Mouse (Mus musculus): ENCODE measurements around the gene Egfl6. TPM values are rescaled to one million over a fixed set of nuclear protein-coding genes. Genes with fewer than 3 reads are reported as not detected.

Gene Egfl6
- 8.3 and 9.5 TPM in 2 replicates for polyA plus RNA-seq (2014; fragmentation: Nextera tagmentation; extraction: Ambion mirVana)

DNA sequence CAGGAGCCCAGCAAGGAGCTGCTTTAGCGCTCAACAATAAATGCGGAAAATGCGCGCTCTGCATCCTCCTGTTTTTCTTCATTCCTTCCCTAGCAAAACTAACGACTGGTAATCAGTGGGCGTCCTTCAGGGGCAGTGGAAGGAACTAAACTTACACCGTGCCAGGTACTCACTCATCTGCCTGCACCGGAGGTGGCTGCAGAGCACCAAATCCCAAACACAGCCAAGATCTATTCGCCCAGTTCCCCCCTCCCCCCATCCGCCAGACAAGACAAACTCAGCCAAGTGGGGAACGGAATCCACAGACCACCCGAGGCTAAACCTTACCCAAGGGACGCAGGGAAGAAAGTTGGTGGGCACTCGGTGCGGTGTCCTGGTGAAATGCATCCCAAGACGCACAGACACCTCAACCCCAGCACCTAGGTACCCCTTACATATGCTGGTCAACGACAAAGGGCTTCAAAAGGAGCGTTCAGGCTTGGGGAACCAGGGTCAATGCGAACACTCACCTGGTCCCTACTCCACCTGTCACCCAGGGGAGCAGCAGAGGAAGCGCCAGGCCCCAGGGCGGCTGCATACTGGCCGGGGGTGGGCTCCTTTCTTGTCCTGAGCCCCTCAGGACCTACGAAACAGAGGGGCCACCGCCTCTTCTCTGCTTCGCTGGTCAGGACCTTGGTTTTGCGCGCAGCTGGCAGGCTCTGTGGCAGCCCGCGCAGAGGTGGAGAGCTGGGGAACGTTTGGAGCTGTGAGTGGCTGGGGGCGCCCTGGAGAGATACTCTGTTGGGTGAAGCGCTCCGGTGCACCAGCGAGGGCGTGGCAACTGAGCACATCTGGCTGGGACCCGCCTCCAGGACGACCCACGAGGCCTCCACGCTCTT is at the start of gene Egfl6:
Gene Egfl6, minus strand, starts transcription at position 774 of the 878 bp plus-strand sequence.
- H3K4me3 ChIP-seq (ENCODE audit: low read depth, low read length) = peak within 1 kb of the TSS; percentile 30
- H3K4me1 ChIP-seq (ENCODE audit: control insufficient read depth, insufficient read depth, low read length) = no peaks in the 10 kb centered on the region; the same call in 1 of the 2 replicates
- peaks cover 5% of the 10 kb centered on the region for H3K27me3 ChIP-seq (ENCODE audit: control insufficient read depth, insufficient read depth, low read length)
- DNase-seq (ENCODE audit: low spot score) (peak; percentile 23), ATAC-seq (replicated peaks; ENCODE audit: insufficient number of reproducible peaks, low FRiP score, low TSS enrichment, low read depth) (peak; percentile 65; the same call in 1 of the 2 replicates)
- 18% methylated on average over 39 of the region's 39 CpGs for WGBS
- H3K36me3 ChIP-seq (replicated peaks; ENCODE audit: control insufficient read depth, insufficient read depth, low read depth, low read length) = no peaks in the 10 kb centered on the region
- peak within 1 kb of the TSS; percentile 64 for H3K4me2 ChIP-seq (ENCODE audit: low read depth, low read length)
- no peaks in the 10 kb centered on the region for H3K9me3 ChIP-seq (replicated peaks; ENCODE audit: control insufficient read depth, low read length)
- 0 out of 2 replicates have a peak within 1 kb of the TSS, but pooled peaks have one; percentile 13 for H3K9ac ChIP-seq (replicated peaks; ENCODE audit: low read length)
- no peak within 1 kb of the TSS for H3K27ac ChIP-seq (replicated peaks; ENCODE audit: low read depth, low read length)

DNA sequence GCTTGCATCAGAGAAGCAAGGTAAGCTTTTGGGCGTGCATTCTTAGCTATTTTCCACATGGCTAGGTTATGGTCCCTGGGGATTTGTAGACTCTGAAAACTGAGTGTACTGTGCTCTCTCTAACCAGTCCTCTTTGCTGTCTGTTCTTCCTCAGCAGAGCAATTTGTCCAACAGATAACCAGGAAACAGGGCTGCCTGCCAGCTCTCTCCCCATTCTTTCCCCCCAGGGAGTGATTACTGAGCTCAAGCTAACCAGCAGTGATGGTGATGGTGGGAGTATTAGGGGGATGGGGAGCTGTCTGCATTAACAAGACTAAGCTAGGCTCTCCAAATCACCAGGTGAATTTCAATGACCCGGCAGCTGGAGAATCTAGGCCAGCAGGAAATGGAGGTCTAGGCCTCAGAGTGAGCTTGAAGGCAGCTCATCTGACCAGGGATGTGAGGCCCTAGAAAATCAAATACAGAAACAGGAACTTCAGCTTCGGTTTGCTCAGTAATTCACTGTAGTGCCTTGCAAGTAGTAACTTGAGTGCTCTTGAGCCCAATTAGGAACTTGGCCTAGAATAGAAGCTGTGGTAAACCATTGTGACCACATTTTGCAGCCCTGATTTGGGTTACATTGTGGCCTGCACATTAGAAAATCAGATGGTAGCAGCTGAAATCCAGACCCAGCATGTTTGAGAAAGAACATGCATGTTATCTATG is 41.5 kb upstream of the Egfl6 start:
- H3K27me3 ChIP-seq (ENCODE audit: control insufficient read depth, insufficient read depth, low read length) = peaks cover 2% of the 10 kb centered on the region; the same call in 1 of the 2 replicates

DNA sequence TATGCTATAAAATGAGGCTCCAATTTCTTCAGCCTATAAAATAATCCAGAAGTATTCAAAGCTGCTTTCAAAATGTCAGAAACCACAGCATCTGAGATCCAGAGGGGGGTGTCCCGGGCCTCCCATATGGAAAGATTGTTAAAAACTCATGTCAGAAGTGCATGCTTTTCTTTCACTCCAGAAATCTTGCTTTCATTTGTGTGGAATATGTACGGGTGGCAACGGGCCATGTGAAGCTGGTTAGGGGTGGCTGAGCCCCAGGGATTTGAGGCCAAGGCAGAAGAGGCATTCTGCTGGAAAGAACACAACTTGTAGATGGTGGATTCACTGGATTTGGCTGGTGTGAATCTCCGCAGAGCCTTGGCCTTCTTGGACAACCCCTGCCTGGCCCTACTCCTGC is 40.7 kb upstream of the Egfl6 start:
- no peak overlapping the region for H3K27ac ChIP-seq (replicated peaks; ENCODE audit: low read depth, low read length)
- no peak for ATAC-seq (replicated peaks; ENCODE audit: insufficient number of reproducible peaks, low FRiP score, low TSS enrichment, low read depth)
- H3K9me3 ChIP-seq (replicated peaks; ENCODE audit: control insufficient read depth, low read length) = no peaks in the 10 kb centered on the region
- no peak overlapping the region for H3K4me2 ChIP-seq (ENCODE audit: low read depth, low read length)
- H3K9ac ChIP-seq (replicated peaks; ENCODE audit: low read length) = no peak overlapping the region
- DNase-seq (ENCODE audit: low spot score) = no peak
- H3K4me3 ChIP-seq (ENCODE audit: low read depth, low read length) = no peak overlapping the region
- 80% methylated on average over 4 of the region's 4 CpGs for WGBS
- H3K27me3 ChIP-seq (ENCODE audit: control insufficient read depth, insufficient read depth, low read length) = peaks cover 2% of the 10 kb centered on the region; the same call in 1 of the 2 replicates
- H3K36me3 ChIP-seq (replicated peaks; ENCODE audit: control insufficient read depth, insufficient read depth, low read depth, low read length) = no peaks in the 10 kb centered on the region
- no peaks in the 10 kb centered on the region for H3K4me1 ChIP-seq (ENCODE audit: control insufficient read depth, insufficient read depth, low read length)

More for the DNA sequence above, 41.5 kb upstream of the Egfl6 start:
- DNase-seq (ENCODE audit: low spot score) (no peak), ATAC-seq (replicated peaks; ENCODE audit: insufficient number of reproducible peaks, low FRiP score, low TSS enrichment, low read depth) (no peak)
- Histone ChIP-seq H3K9ac (replicated peaks; ENCODE audit: low read length) (no peak overlapping the region), H3K9me3 (replicated peaks; ENCODE audit: control insufficient read depth, low read length) (no peaks in the 10 kb centered on the region), H3K4me2 (ENCODE audit: low read depth, low read length) (no peak overlapping the region), H3K36me3 (replicated peaks; ENCODE audit: control insufficient read depth, insufficient read depth, low read depth, low read length) (no peaks in the 10 kb centered on the region), H3K27ac (replicated peaks; ENCODE audit: low read depth, low read length) (no peak overlapping the region), H3K4me3 (ENCODE audit: low read depth, low read length) (no peak overlapping the region), H3K4me1 (ENCODE audit: control insufficient read depth, insufficient read depth, low read length) (no peaks in the 10 kb centered on the region)
- WGBS = 48% methylated on average over 3 of the region's 3 CpGs

DNA sequence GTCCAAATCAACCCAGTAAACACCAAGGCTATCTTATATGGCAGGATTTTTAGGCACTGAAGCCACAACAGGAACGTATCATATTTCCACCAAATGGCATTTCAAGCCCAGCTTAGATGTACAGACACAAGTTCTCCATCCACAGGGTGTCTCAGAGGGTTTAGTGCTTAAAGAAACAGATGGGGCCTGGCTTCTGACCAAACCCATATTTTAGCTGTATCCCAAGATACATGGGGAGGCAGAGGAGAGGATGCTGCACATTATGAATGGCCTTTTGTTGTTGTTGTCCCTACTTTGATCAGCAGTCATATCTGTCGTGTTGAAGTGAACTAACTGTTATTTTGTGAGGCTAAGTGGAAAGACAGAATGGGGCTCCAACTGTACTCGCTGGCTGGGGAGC is 37.7 kb upstream of the Egfl6 start:
- H3K36me3 ChIP-seq (replicated peaks; ENCODE audit: control insufficient read depth, insufficient read depth, low read depth, low read length) = no peaks in the 10 kb centered on the region
- H3K4me1 ChIP-seq (ENCODE audit: control insufficient read depth, insufficient read depth, low read length) = no peaks in the 10 kb centered on the region
- H3K4me3 ChIP-seq (ENCODE audit: low read depth, low read length) = no peak overlapping the region
- no peak overlapping the region for H3K4me2 ChIP-seq (ENCODE audit: low read depth, low read length)
- no peak for DNase-seq (ENCODE audit: low spot score)
- WGBS = 72% methylated on average over 3 of the region's 3 CpGs
- no peak overlapping the region for H3K9ac ChIP-seq (replicated peaks; ENCODE audit: low read length)
- no peak overlapping the region for H3K27ac ChIP-seq (replicated peaks; ENCODE audit: low read depth, low read length)
- peaks cover 2% of the 10 kb centered on the region; the same call in 1 of the 2 replicates for H3K27me3 ChIP-seq (ENCODE audit: control insufficient read depth, insufficient read depth, low read length)
- ATAC-seq (replicated peaks; ENCODE audit: insufficient number of reproducible peaks, low FRiP score, low TSS enrichment, low read depth) = no peak
- H3K9me3 ChIP-seq (replicated peaks; ENCODE audit: control insufficient read depth, low read length) = no peaks in the 10 kb centered on the region

DNA sequence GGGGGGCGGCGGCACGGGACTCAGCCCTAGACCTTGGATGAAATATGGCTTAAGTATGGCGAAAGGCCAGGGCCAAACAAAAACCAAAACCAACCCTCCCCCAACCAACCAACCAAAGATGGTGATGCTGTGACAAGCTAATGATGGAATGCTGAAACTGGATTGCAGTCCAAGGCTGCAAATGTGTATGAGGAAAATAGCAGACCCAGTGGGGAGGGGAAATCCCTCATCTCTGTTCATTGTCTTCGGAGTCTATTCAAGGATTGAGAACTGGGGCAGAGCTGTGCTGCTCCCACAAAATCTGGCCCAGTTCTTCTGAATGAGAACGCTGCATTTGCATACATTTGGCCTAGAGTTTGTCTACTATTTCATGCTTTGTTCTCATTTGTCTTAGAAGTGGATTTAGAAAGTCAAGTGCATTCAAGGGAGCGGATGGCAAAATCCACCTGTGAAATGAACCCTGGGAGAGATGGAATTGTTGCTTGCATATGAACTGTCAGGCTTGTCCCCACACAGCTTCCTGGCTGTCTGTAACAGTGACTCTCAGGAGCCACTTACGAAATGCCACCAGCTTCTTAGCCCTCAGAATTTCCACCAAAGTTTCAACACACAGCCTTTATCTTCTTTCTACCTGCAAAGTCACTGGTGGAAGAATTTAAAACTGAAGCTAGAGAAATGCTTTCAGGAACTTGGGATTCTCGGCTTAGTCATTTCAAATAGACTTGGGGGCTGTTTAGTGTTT is 36.2 kb upstream of the Egfl6 start:
- DNase-seq (ENCODE audit: low spot score) (no peak), ATAC-seq (replicated peaks; ENCODE audit: insufficient number of reproducible peaks, low FRiP score, low TSS enrichment, low read depth) (no peak)
- Histone ChIP-seq H3K4me2 (ENCODE audit: low read depth, low read length) (no peak overlapping the region), H3K36me3 (replicated peaks; ENCODE audit: control insufficient read depth, insufficient read depth, low read depth, low read length) (no peaks in the 10 kb centered on the region), H3K27me3 (ENCODE audit: control insufficient read depth, insufficient read depth, low read length) (no peaks in the 10 kb centered on the region; the same call in 1 of the 2 replicates), H3K9me3 (replicated peaks; ENCODE audit: control insufficient read depth, low read length) (no peaks in the 10 kb centered on the region), H3K9ac (replicated peaks; ENCODE audit: low read length) (no peak overlapping the region), H3K4me3 (ENCODE audit: low read depth, low read length) (no peak overlapping the region), H3K4me1 (ENCODE audit: control insufficient read depth, insufficient read depth, low read length) (no peaks in the 10 kb centered on the region), H3K27ac (replicated peaks; ENCODE audit: low read depth, low read length) (no peak overlapping the region)
- WGBS = 77% methylated on average over 9 of the region's 9 CpGs

DNA sequence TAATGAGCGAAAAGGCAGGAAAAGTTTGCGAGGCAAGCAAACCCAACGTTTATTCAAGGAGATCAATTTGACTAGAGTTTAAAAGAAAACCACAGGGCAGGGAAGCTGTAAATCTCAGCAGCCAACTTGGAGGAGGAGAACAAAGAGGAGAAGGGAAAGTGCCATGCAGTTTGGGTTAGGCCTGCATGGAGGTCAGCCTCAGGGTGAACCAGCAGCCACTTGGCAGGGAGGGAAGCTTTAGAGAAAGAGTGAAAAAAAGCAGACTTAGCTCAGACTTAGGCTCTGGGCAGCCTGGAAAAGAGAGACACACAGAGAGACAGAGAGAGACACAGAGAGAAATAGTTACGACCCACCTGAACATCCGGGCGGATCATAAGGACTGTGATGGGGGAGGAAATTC is 35.4 kb upstream of the Egfl6 start:
- H3K4me1 ChIP-seq (ENCODE audit: control insufficient read depth, insufficient read depth, low read length) = no peaks in the 10 kb centered on the region
- no peak overlapping the region for H3K9ac ChIP-seq (replicated peaks; ENCODE audit: low read length)
- H3K4me3 ChIP-seq (ENCODE audit: low read depth, low read length) = no peak overlapping the region
- H3K4me2 ChIP-seq (ENCODE audit: low read depth, low read length) = no peak overlapping the region
- no peak for DNase-seq (ENCODE audit: low spot score)
- no peaks in the 10 kb centered on the region for H3K36me3 ChIP-seq (replicated peaks; ENCODE audit: control insufficient read depth, insufficient read depth, low read depth, low read length)
- no peak overlapping the region for H3K27ac ChIP-seq (replicated peaks; ENCODE audit: low read depth, low read length)
- ATAC-seq (replicated peaks; ENCODE audit: insufficient number of reproducible peaks, low FRiP score, low TSS enrichment, low read depth) = no peak
- H3K27me3 ChIP-seq (ENCODE audit: control insufficient read depth, insufficient read depth, low read length) = no peaks in the 10 kb centered on the region; the same call in 1 of the 2 replicates
- 74% methylated on average over 6 of the region's 6 CpGs for WGBS
- H3K9me3 ChIP-seq (replicated peaks; ENCODE audit: control insufficient read depth, low read length) = no peaks in the 10 kb centered on the region

DNA sequence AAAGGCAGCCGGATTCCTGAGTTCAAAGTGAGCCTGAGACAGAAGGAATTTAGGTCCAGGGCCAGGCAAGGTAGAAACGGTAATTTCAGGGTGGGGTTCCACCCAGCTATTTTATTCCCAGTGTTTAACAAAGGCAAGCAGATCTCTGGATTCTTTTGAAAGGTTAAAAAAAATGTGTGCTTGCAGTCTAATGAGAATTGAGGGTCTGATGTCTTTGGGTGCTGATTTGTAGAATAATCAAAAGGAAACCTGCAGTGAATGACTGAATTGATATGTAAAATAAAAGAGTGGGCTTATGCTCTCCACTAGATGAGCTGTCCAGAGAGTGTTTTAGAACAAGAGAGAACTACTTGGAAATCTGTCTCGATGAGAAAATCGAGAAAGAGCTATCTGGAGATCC is 33.6 kb upstream of the Egfl6 start:
- no peak for ATAC-seq (replicated peaks; ENCODE audit: insufficient number of reproducible peaks, low FRiP score, low TSS enrichment, low read depth)
- Histone ChIP-seq H3K4me2 (ENCODE audit: low read depth, low read length) (no peak overlapping the region), H3K36me3 (replicated peaks; ENCODE audit: control insufficient read depth, insufficient read depth, low read depth, low read length) (no peaks in the 10 kb centered on the region), H3K4me1 (ENCODE audit: control insufficient read depth, insufficient read depth, low read length) (no peaks in the 10 kb centered on the region), H3K27me3 (ENCODE audit: control insufficient read depth, insufficient read depth, low read length) (no peaks in the 10 kb centered on the region; the same call in 1 of the 2 replicates), H3K9ac (replicated peaks; ENCODE audit: low read length) (no peak overlapping the region), H3K27ac (replicated peaks; ENCODE audit: low read depth, low read length) (no peak overlapping the region), H3K9me3 (replicated peaks; ENCODE audit: control insufficient read depth, low read length) (no peaks in the 10 kb centered on the region), H3K4me3 (ENCODE audit: low read depth, low read length) (no peak overlapping the region)
- WGBS = 79% methylated on average over 4 of the region's 4 CpGs
- no peak for DNase-seq (ENCODE audit: low spot score)

Data from embryonic facial prominence, embryonic 11.5 days (tissue).